Mouse (Mus musculus): ENCODE results near the gene Pnkd.
"Not testable (repeated sequence)": the region's sequence is repeated elsewhere in the genome, so short reads cannot be mapped to it uniquely, and the experiment has no call there.

Gene Pnkd

DNA sequence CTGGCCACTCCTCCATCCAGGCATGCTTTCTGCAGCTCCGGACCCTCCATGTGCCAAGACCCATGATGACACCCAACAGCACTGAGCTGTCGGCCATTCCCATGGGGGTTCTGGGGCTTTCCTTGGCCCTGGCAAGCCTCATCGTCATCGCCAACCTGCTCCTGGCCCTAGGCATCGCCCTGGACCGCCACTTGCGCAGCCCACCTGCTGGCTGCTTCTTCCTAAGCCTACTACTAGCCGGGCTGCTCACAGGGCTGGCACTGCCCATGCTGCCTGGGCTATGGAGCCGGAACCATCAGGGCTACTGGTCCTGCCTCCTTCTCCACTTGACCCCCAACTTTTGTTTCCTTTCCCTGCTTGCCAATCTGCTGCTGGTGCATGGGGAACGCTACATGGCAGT, 6.2 kb upstream of the Pnkd start, which contains the start of gene Gpbar1:
Gene Gpbar1 (plus strand): TSS at position 13 of the 400 bp plus-strand sequence.
- in situ Hi-C loops (cut with MboI), result no loop called here

GRCm38 (mm10) chr1:74278988-74279387, 5.7 kb upstream of the Pnkd start:
- in situ Hi-C loops (cut with MboI), result no loop called here

- in situ Hi-C loops (cut with MboI), result loop anchor here (5.0 kb wide), 1 partner anchor 33 kb away; no protein-coding TSS in a partner anchor
Observed at GRCm38 (mm10) chr1:74280591-74281325, 4.0 kb upstream of the Pnkd start.

- in situ Hi-C loops (cut with MboI), result loop anchor here (5.0 kb wide), 1 partner anchor 34 kb away; no protein-coding TSS in a partner anchor
Observed at GRCm38 (mm10) chr1:74281372-74281771, 3.4 kb upstream of the Pnkd start.

DNA sequence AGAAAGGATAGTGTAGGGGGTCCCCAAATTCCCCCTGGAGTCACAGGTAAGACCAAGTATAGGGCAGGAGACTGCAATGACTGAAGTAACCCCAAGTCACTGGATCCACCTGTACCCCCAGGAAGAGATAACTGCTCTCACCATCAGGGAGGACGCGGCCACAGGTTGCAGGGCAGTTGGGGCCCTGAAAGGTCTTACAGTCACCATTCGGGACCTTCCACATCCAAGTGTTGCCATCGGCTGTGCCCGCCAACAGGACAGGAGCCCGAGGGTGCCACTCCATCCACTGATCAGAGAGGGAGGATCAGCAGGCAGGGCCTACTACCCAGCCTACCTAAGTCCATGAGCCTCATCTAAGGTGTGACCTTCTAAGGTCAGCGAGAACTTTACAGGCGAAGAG, 2.8 kb upstream of the Pnkd start:
- in situ Hi-C loops (cut with MboI), result loop anchor here (5.0 kb wide), 1 partner anchor 35 kb away; no protein-coding TSS in a partner anchor

DNA sequence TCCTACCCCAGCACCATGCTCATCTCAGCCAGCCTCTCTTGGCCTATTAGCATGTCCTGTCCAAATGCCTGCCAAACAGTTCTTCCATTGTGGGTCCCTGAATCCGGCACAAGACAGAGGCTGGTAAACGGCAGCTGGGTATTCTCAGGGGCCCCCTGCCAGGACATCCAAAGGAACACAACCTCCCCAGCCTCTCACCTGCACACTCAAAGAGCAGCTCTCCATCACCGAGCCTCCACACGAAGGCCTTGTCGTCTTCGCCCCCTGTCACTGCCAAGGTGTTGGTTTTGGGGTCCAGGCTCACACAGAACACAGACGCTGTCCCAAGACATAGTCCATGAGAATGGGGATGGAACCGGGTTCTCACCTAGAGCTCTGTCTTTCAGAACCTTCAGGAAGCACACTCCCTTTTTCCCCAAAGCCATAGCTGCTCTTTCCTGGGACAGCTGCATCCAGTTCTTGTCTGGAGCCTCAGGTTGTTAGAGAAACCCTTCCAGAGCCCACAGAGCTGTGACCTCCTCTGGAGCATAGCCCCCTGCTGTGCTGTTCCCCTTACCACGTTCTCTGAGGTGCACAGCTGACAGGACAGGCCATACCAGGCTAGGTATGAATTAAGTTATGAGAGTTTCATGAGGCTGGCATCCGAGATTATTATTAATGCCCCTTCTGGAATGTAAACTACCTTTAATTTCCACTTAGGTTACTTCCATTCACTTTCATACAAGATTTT, 1.7 kb upstream of the Pnkd start:
- in situ Hi-C loops (cut with MboI), result loop anchor here (5.0 kb wide), 1 partner anchor 36 kb away; no protein-coding TSS in a partner anchor

DNA sequence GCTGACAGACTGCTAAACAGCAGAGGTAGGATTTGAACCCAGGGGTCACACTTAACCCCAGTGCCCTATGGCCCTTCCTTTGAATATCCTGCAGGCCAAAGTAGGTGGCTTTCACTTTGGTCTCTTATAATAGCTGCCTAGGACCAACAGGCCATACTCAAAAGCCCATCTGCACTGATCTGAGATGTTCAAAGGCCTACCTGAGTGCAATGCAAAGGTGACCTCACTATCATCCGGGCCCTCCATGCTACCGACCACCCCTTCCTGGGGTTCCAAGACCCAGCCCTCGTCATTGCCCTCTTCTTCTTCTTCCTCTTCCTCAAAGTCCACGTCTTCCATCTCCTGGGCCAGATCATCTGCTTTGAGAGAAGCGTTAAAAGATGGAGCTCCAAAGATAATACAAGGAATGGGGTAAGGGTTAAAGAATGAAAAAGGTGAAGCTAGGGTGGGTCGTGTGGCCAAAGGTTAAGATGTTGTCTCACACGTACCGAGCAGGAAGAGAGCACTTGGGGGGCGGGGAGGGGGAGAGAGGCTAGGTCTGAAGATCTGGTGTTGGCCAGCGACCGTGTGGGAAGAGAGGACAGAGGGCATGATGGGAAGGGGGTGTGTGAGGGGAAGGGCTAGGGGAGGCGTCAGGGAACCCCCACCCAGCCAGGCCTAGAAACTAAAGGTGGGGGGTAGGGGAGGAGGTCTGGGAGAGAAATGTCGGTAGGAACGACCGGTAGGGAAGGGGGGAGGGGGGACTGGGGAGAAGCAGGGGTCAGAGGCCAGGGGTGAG, 855 bp upstream of the Pnkd start:
- in situ Hi-C loops (cut with MboI), result loop anchor here (5.0 kb wide), 1 partner anchor 37 kb away; no protein-coding TSS in a partner anchor

DNA sequence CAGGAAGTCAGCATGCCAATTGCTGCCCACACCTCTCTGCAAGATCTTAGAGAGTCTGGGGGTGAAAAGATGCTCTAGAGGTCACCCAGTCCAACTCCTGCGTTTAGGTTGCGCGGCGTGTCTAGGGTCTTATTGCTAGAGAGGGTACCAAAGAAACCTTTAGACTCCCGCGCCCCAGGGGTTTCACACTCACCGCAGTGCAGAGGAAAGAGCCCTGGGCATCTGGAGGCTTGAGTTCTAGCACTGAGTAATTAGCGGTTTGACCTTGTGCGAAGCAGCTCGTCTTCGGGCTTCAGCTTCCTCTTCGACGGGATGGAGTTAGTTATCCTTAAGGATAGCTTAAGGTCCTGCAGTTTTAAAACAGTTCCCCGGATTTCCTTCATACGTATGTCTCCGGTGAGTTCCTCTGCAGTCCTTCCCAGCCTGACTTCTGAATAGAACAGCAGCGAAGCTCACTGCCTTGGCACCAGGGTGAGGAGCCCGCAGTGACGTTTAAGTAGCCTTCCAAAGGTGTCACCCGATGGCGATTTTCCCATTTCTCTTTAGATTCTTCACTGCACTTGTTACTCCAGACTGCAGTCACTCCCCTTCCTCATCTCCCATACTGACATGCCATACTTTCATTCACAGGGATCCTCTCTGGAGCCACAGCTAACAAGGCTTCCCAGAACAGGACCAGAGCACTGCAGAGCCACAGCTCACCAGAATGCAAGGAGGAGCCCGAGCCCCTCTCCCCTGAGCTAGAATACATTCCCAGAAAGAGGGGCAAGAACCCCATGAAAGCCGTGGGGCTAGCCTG, 681 bp downstream of the Pnkd start:
- in situ Hi-C loops (cut with MboI), result no loop called here

GRCm38 (mm10) chr1:74286869-74287607, 2.3 kb downstream of the Pnkd start:
- in situ Hi-C loops (cut with MboI), result not testable (repeated sequence)

DNA sequence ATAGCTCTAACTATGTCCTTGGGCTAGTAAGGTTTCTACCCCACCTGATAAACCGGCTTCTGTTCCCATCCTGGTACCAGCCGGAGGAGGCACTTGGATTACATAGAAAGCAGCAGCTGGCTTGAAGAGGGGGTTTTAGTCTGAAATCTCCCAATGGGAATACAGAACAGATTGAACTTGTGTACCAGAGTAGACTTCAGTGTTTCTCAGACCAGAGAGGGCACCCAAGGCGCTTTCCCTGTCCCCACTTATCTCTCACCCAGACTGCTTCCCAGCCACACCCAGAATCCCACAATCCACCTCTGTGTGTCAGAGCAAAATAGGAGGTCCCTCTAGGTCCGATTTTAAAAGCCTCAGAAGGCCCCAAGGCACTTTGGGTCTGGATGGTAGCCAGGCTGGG, 3.6 kb downstream of the Pnkd start:
- in situ Hi-C loops (cut with MboI), result no loop called here

DNA sequence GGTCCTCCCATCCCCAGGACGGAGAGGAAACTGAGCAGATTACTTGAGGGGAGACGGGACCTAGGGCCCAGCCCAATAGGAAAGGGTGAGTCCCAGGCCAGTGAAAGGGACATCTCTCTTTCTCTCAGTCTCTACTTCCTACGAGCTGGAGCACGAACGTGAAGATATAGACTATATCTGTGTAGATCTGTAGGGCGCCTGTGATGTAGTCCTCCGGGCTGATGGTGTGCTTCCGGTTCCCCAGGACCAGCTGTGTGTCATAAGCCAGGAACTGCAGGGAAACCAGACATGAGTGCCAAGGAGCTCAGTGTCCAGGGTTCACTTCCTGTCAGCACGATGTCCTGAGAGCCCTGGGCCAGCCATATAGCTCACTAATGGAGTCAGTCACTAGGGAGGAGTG, 4.5 kb downstream of the Pnkd start:
- in situ Hi-C loops (cut with MboI), result no loop called here

DNA sequence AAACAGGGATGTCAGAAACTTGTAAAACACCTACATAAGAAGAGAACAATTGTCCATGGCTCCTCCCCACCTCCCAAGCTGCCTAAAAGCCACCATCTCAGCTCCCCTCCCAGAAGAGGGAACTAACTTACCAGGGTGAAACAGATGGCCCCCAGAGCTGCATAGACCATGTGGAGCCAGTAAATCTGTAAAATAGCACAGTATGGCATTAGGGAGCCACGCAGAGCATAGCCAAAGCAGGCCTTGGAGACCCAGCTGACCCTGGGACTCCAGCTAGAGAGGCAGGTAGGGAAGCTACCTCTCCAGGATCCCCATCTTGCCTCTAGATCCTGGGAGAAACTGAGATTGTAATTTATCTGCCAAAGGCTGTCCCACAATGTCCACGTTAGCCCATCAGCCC, 5.0 kb downstream of the Pnkd start:
- in situ Hi-C loops (cut with MboI), result loop anchor here (10.0 kb wide), 1 partner anchor 165 kb away; no protein-coding TSS in a partner anchor

DNA sequence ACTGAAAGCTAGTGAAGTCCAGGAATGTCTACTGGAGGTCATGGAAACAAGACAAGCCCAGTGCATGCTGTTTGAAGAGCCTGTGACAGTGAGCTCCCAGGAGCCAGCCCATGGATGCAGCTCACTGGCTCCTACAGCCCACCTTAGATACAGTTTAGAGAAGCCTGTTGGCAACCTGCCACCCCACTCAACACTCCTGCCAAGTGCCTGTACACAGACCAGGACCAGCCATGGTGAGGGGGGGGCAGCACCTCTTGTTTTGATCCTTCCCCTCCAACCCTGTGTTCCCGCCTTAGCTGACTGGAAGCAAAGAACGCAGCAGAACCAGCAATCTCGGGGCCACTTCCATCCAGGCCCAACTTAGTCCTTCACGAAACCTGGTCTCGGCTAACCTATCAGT, 5.4 kb downstream of the Pnkd start:
- in situ Hi-C loops (cut with MboI), result loop anchor here (10.0 kb wide), 1 partner anchor 165 kb away; no protein-coding TSS in a partner anchor

GRCm38 (mm10) chr1:74292331-74293020, 7.7 kb downstream of the Pnkd start:
- in situ Hi-C loops (cut with MboI), result loop anchor here (10.0 kb wide), 1 partner anchor 162 kb away; no protein-coding TSS in a partner anchor

DNA sequence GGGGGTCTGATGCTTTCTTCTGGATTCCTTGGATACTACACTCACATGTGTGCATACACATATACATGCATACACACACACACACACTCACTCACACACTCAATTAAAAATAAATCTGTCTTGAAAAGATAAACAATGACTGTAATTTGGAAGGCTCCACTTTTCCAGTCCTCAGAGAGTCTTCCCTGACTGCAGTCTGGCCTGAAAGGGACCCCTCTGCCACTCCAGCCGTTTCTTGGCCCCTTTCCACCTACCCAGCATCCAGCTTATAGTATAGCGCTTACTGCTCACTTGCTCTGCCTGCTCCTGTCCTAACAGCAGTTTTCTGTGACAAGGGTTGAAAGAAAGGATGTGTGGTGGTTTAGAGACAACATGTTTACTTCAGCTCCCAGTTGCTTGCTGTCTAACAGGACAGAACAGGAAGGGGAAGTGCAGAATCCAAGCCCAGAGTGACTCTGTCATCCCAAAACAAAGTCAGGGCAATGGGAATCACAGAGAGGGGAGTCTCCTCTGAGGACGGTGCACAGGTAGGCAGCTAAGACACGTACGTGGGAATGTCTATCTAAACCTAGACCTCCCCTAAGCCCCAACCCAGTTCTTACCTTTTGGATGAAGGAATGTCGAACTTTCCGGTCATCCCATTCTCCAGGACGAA, 8.7 kb downstream of the Pnkd start:
- in situ Hi-C loops (cut with MboI), result loop anchor here (10.0 kb wide), 1 partner anchor 161 kb away; no protein-coding TSS in a partner anchor

GRCm38 (mm10) chr1:74294090-74294643, 9.4 kb downstream of the Pnkd start:
- in situ Hi-C loops (cut with MboI), result loop anchor here (10.0 kb wide), 1 partner anchor 161 kb away; no protein-coding TSS in a partner anchor

GRCm38 (mm10) chr1:74294733-74295455, 10.2 kb downstream of the Pnkd start:
- in situ Hi-C loops (cut with MboI), result loop anchor here (10.0 kb wide), 1 partner anchor 160 kb away; no protein-coding TSS in a partner anchor
